Mouse (Mus musculus) subcutaneous adipose tissue, adult 2 months (tissue): ENCODE results near the gene Gm10334. TPM values are rescaled to one million over a fixed set of nuclear protein-coding genes. Genes with fewer than 3 reads are reported as not detected.

Experiments
- polyA plus RNA-seq: library from polyadenylated mRNA; depleted of rRNA; stranded (reverse); fragments of >200 nt; gene quantifications from 2 replicates; pipeline ENCODE4 v1.2.3, GENCODE M21; 2012; ENCODE audit warnings: low replicate concordance; rRNA removed

The Gm10334 gene
- not detected in 2 replicates for polyA plus RNA-seq

DNA sequence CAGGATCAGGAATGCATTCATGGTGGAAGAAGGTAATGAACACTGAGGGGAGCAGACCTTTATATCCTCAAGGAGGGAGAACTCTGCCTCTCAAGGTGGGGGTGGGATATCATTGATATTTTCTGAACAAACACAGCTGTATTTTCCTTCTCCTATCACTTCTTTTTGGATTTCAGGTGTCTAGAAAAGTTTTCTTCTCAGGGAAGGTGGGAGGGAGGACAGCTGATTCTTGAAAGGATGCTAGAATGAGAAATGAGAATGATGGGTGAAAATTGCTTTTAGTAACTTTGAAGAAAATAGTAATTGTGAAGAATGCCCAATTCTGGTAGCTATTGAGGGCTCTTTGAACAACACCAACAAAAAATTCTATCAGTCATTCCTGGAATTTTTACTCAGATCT, at the start of gene Gm10334:
TSS of gene Gm10334 (minus strand) at position 101 of the 400 bp plus-strand sequence.

DNA sequence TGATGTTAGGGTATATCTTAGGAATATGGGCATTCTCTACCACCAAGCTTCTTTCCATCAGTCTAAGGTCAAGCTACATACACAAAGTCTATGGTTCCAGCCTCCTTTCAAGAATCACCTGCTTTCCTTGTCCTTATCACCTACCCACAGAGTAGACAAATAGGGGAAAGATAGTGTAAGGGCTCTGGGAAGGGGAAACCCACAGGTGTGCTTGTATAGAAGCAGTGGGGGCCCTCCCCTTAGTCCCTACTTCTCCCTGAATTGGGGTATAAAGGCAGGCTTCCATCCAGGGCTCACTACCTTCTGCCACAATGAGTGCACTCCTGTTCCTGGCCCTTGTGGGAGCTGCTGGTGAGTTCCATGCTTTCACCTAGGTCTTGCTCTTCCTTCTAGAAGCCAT, 12.7 kb upstream of the Gm10334 start, which contains the start of gene Prss1:
TSS of gene Prss1 (plus strand) at position 301 of the 400 bp plus-strand sequence.

Other genes with a start within 250 kb of the Gm10334 start
- gene Try4, start 143.9 kb downstream of the Gm10334 start, polyA plus RNA-seq: 0.40 and 1.3 TPM in 2 replicates
- gene Try5, start 129.3 kb downstream of the Gm10334 start, polyA plus RNA-seq: 0.40 and 0.60 TPM in 2 replicates
- gene Try10, start 92.0 kb downstream of the Gm10334 start, polyA plus RNA-seq: not detected in 2 replicates
- not detected in 2 replicates for gene Prss3, start 68.5 kb downstream of the Gm10334 start, polyA plus RNA-seq
- not detected in 2 replicates for gene Gm5771, start 53.8 kb downstream of the Gm10334 start, polyA plus RNA-seq
- gene Prss1, start 12.8 kb upstream of the Gm10334 start, polyA plus RNA-seq: not detected in 2 replicates
- gene Prss2, start 75.6 kb upstream of the Gm10334 start, polyA plus RNA-seq: 0.47 and 1.3 TPM in 2 replicates
- gene Ephb6, start 159.3 kb upstream of the Gm10334 start, polyA plus RNA-seq: 17.4 and 19.3 TPM in 2 replicates
- 0.07 and 6.4 TPM in 2 replicates for gene Trpv6, start 190.3 kb upstream of the Gm10334 start, polyA plus RNA-seq
- not detected in 2 replicates for gene Trpv5, start 234.6 kb upstream of the Gm10334 start, polyA plus RNA-seq
- gene Llcfc1, start 238.3 kb upstream of the Gm10334 start, polyA plus RNA-seq: not detected in 2 replicates